Mouse (Mus musculus) kidney, adult 2 months (tissue): ENCODE results near the gene Kcnn4.

Source experiments
- CTCF ChIP-seq: fragments of 200-500 bp; conservative IDR thresholded peaks from 2 replicates; pipeline ENCODE4 v1.5.1; 2011; ENCODE audit warnings: low read depth, mild to moderate bottlenecking, control low read depth, low read length, moderate library complexity, mixed read lengths; ENCODE audit not compliant: insufficient read depth, insufficient read length
- POLR2A ChIP-seq: fragments of 200-500 bp; IDR thresholded peaks from one replicate; pipeline ENCODE4 v1.6.1; 2011; ENCODE audit warnings: low read depth, low read length, control low read depth

- TF ChIP-seq CTCF (no peak), POLR2A (no peak)
These were observed 65.2 kb downstream of the Kcnn4 start for GRCm38 (mm10) chr7:24435305-24435704.
